Mouse (Mus musculus): ENCODE measurements at regions not wholly inside any gene's neighbourhood (a gene's known extent, or its start where the extent isn't known, plus 50 kb on each side); places are given as distances from the start of the nearest gene placed in this dataset.

DNA sequence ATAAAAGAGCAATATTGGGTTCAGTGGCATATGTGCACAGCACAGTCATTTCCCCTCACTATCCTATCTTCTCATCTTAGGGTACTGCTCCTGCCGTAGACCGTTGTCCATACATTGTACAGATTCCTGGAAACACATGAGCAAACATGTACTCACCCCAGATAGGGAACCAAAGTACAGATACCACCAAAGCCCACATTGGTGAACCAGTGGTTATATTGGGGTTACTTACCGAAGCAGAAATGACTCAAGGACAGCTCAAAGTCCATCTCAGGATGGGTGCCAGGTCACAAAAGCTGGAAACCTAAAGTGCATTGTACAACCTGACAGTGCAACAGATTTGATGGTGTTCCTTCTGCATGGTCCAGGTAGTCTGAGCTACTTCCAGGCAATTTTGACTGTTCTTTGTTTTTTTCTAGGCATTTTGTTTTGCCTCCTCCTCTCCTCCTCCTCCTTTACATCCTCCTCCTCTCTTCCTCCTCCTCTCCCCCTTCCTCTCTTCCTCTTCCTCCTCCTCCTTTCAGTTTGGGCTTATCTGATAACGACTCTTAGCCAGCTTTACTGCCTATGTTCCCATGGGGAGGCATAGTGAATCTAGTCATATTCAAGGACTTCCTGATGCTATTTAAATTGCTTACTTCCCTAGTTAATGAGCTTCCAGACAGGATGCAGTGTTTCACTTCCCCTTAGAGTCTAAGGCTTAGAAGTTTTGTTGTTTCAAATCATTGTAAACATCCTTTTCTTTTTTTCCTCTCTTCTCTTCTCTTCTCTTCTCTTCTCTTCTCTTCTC lies 65.1 kb upstream of the Tab2 start:
- DNase-seq (ENCODE audit: low spot score in 2 of 2), result no peak

DNA sequence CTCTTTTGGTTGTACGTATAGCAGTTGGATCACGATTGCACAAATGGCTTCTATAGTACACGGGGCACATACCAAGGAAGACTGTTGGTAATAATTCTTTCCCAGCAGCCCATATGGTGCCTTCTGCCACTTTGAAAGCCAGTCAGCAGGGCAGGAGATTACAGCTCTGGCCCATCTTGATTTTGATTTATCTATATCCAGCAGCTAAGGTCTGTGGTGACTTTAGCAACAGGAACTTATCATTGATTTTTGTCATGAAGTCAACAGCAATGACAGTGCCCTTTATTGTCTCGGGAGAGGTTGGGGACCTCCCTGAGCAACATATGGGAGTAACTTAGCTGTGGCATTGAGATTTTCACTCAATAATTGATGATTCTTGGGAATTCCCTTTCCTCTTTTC lies 64.1 kb upstream of the Tab2 start:
- DNase-seq (ENCODE audit: low spot score in 2 of 2), result no peak

DNA sequence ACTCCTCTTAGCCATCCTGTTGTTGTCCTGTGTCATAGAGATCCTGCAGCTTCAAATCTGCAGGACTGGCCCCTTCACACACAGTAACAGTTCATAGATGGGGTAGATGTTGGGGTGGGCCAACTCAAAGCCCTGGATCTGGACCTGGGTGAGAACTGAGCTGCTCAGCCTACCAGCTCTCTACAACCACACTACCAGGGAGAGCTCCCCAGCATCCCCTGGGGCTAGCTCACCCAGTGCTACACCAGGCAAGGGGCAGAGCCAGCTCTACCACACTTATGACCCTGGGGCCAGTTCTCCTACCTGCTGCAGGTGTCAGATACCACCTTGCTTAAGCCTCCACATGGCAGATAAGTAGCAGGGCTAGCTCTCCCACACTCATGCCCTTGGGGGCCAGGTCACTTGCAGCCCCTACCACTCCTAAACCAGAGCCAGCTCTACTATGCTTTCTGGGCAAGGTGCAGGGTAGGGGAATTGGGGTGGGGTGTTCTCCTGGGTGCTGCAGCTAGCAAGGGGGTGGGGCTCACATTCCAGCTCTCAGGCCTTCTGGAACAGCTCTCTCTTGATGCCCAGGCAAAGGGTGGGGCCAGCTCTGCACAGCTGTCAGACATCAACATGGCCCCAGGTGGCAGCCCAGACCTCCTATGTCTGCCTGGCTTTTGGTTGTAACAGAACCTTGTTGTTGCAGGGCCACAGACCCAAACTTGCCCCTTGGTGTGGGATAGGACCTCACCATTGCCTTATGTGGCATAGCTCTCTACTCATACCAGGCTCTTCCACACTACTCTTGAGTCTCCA lies 62.4 kb upstream of the Tab2 start:
- no peak for DNase-seq (ENCODE audit: low spot score in 2 of 2)

DNA sequence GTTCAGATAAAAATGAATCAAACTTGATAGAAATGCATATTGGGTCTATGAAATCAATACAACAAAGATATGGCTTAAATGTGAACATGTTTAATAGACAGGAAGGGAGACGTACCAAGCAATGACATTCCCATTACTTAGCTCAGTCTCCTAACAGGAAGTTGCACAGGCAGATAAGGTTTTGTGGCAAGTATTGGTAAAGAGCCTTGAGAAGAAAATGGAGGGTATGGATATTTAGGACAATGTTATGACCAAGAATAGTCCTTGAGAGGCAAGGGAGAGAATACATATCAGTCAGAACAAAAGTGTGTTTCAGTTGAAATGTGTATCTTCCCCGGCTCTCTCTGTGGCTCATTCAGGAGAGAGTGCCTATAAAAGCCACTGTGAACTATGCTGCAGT lies 60.7 kb upstream of the Tab2 start:
- DNase-seq (ENCODE audit: low spot score in 2 of 2), result no peak

DNA sequence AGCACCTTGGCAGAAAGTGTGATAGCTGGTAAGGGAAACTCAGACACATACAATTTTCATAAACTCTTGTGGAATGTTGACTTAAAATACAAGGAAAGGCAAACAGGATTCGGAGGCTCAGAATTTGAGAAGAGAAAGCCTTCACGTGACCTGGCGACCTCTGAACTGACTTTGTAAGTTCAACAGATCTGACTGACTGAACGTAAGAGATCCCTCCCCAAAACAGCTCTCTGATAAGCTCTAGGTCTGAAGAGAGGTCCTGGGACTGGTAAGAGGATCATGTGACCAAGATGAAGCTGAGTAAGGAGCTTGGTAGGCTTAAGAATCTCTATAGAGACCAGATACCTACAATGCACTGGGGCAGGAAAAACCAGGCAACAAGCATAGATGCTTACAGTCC lies 55.7 kb upstream of the Tab2 start:
- no peak for DNase-seq (ENCODE audit: low spot score in 2 of 2)

DNA sequence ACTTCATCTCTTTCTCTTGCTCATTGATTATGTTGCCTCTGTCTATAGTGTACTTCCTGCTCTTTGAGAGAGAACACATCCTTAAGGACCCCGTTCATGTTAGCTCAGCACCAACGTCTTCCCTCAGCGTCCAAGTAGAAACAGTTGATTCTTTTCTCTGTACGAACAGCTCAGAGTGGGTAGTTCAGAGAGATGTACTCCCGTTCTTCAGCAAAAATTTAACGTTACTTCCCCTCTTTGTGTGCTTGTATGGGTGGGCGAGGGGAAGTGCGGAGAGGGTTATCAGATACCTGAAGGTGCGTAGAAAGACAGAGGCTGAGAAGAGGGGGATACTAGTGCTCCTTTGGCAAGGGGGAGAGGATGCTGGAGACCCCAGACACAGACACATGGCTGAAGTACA lies 55.1 kb upstream of the Tab2 start:
- no peak for DNase-seq (ENCODE audit: low spot score in 2 of 2)

DNA sequence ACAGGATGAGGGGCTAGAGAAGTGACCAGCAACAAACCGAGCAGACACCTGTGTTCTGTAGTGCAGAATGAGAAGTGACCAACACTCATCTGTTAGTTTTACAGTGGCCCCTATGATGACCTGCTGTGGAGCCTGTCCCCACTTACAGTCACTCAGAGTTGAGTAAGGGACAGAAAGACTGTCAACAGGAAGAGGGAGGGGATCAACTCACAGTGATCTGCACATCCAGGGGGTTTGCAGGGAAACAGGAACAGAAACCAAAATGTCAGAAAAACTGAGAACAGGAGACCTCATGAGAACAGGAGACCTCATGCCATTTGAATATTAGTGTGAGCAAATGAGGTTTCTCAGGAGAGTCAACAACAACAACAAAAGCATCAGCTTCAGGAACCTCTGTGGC lies 53.8 kb upstream of the Tab2 start:
- no peak for DNase-seq (ENCODE audit: low spot score in 2 of 2)

DNA sequence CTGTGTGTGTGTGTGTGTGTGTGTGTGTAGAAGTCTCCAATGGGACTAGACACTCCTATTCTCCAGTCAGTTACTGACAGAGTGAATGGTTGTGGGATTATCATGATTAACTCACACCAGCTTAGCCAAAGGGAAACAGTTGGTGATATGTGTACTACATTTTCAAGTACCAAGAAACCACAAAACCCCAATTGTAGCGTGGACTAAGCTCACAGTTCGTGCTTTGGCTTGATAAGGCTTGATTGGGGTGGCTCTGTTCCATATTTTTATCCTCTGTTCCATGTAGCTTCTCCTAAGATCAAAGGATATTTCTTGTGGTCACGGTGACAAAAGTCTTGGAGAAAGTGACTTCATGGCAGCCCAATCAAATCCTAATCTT lies 51.9 kb upstream of the Tab2 start:
- no peak for DNase-seq (ENCODE audit: low spot score in 2 of 2)

DNA sequence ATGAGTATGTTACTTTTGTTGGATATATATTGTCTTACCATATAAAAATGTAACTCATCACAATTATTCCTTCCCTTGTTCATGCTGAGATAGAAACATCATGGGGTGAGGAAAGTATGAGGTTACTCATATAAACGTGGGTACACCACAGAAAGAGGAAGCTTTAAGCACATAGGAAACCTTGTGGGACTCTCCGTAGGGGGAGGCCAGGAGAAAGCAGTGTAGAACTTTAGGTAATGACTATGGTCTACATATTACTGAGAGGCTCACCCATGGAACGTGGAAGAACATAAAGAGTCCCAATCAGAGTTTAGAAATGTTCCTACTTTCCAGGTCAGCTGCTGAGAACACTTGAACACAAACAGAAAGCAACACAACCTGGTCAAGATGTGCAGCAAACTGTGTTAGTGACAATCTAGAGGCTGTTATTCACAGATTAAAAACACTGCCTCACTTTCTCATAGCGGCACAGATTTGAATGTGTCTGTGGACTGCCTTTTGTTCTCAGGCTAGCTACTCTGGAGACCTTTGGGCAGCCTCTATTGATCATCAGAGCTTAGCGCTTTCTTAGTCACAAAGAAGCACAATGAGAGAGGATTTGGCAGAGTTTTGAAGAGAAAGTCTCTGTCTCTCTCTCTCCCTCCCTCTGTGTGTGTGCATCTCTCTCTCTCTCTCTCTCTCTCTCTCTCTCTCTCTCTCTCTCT lies 51.4 kb upstream of the Tab2 start:
- no peak for DNase-seq (ENCODE audit: low spot score in 2 of 2)

Data from left cerebral cortex, adult 8-10 months (tissue).